Mouse (Mus musculus) cerebellum, adult 2 months (tissue): ENCODE data around the gene Cd5.

ENCODE experiments used
- CTCF ChIP-seq: fragments of 200-500 bp; IDR thresholded peaks from 2 replicates; pipeline ENCODE4 v1.5.1; 2011; ENCODE audit warnings: low read depth, mild to moderate bottlenecking, control low read depth, low read length, moderate library complexity, borderline replicate concordance; ENCODE audit not compliant: insufficient read depth
- POLR2A ChIP-seq: fragments of 200-500 bp; IDR thresholded peaks from 2 replicates; pipeline ENCODE4 v1.6.1; 2011; ENCODE audit warnings: low read length, control low read depth, borderline replicate concordance; ENCODE audit not compliant: insufficient read depth

GRCm38 (mm10) chr19:10763381-10764031 lies 24.7 kb upstream of the Cd5 start:
- TF ChIP-seq CTCF (no peak), POLR2A (no peak)
